ENCODE assay signal across 8 mouse cellular contexts in the genomic region with DNA sequence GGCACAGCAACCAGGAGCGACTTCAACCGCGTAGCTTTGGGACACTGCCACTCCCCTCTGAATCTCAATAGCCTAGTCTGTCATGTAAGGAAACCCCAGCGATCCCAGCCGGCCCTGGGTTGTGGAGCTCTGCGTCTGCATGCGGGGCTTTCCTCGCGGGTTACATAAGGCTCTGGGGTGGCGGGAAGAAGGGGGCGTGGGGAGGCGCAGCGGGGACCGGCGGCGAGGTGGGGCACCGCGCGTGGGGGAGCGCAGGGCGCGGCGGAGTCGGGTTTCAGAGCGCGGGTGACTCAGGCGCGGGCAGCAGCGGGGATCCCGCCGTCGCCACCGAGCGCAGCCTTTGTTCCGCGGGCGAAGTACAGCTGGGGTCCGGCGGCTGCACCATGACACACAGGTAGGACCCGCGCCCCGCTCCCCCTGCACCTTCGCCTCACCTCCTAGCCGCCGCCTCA. TPM values are rescaled to one million over a fixed set of nuclear protein-coding genes. Genes with fewer than 3 reads are reported as not detected.
DNase-seq lines count a peak whose midpoint lies in the region; ATAC-seq and TF ChIP-seq lines count a peak whose summit lies in the region.

Gene Col15a1, plus strand, starts transcription at position 193 of the 452 bp plus-strand sequence.

- peak within 1 kb of the TSS; percentile 59 for H3K4me3 ChIP-seq in embryonic facial prominence, embryonic 11.5 days (ENCODE audit: low read depth, low read length)
- peak within 1 kb of the TSS; percentile 53 for H3K4me3 ChIP-seq in heart, embryonic 11.5 days (ENCODE audit: low read depth, low read length)
- H3K4me3 ChIP-seq in limb, embryonic 14.5 days (replicated peaks; ENCODE audit: low read length), result peak within 1 kb of the TSS; percentile 53
- H3K4me3 ChIP-seq in stomach, embryonic 15.5 days (replicated peaks), result peak within 1 kb of the TSS; percentile 49

- ATAC-seq in embryonic facial prominence, embryonic 11.5 days (replicated peaks; ENCODE audit: insufficient number of reproducible peaks, low FRiP score, low TSS enrichment, low read depth), result 0 out of 2 replicates have a peak, but pooled peaks have one; percentile 39
- no peak for ATAC-seq in heart, embryonic 11.5 days (replicated peaks; ENCODE audit: insufficient number of reproducible peaks, low FRiP score, low TSS enrichment)
- 0 out of 2 replicates have a peak, but pooled peaks have one; percentile 11 for ATAC-seq in limb, embryonic 14.5 days (ENCODE audit: low FRiP score, low read depth)
- ATAC-seq in stomach, embryonic 15.5 days (ENCODE audit: insufficient read depth, low FRiP score, low read depth), result no peak

- H3K9me3 ChIP-seq in embryonic facial prominence, embryonic 11.5 days (replicated peaks; ENCODE audit: control insufficient read depth, low read length), result no peaks in the 10 kb centered on the region
- no peaks in the 10 kb centered on the region for H3K9me3 ChIP-seq in heart, embryonic 11.5 days (replicated peaks; ENCODE audit: control insufficient read depth, low read length)
- H3K9me3 ChIP-seq in limb, embryonic 14.5 days (ENCODE audit: control insufficient read depth, low read length), result no peaks in the 10 kb centered on the region
- no peaks in the 10 kb centered on the region for H3K9me3 ChIP-seq in stomach, embryonic 15.5 days

- no peaks in the 10 kb centered on the region for H3K36me3 ChIP-seq in embryonic facial prominence, embryonic 11.5 days (replicated peaks; ENCODE audit: control insufficient read depth, insufficient read depth, low read depth, low read length)
- no peaks in the 10 kb centered on the region for H3K36me3 ChIP-seq in heart, embryonic 11.5 days (ENCODE audit: control insufficient read depth, insufficient read depth, low read length)
- H3K36me3 ChIP-seq in limb, embryonic 14.5 days (ENCODE audit: control insufficient read depth, insufficient read depth, low read length), result no peaks in the 10 kb centered on the region
- no peaks in the 10 kb centered on the region for H3K36me3 ChIP-seq in stomach, embryonic 15.5 days

- peak within 1 kb of the TSS; percentile 47 for H3K9ac ChIP-seq in embryonic facial prominence, embryonic 11.5 days (replicated peaks; ENCODE audit: low read length)
- 0 out of 2 replicates have a peak within 1 kb of the TSS, but pooled peaks have one; percentile 28 for H3K9ac ChIP-seq in heart, embryonic 11.5 days (ENCODE audit: low read depth, low read length)
- H3K9ac ChIP-seq in limb, embryonic 14.5 days (ENCODE audit: low read depth, low read length, severe bottlenecking), result peak within 1 kb of the TSS; percentile 58
- H3K9ac ChIP-seq in stomach, embryonic 15.5 days, result peak within 1 kb of the TSS; percentile 7; the same call in 1 of the 2 replicates

- H3K27ac ChIP-seq in embryonic facial prominence, embryonic 11.5 days (replicated peaks; ENCODE audit: low read depth, low read length), result no peak within 1 kb of the TSS
- H3K27ac ChIP-seq in heart, embryonic 11.5 days (ENCODE audit: low read depth, low read length), result no peak within 1 kb of the TSS
- H3K27ac ChIP-seq in limb, embryonic 14.5 days (replicated peaks; ENCODE audit: low read depth, low read length), result 0 out of 2 replicates have a peak within 1 kb of the TSS, but pooled peaks have one; percentile 4
- no peak within 1 kb of the TSS for H3K27ac ChIP-seq in stomach, embryonic 15.5 days

- TF ChIP-seq POLR2A in limb, embryonic 14.5 days (IDR thresholded peaks at IDR 0.05; ENCODE audit: borderline replicate concordance, extremely low read depth, insufficient read depth, insufficient read length), result no peak

- no peaks in the 10 kb centered on the region; the same call in 1 of the 2 replicates for H3K4me1 ChIP-seq in embryonic facial prominence, embryonic 11.5 days (ENCODE audit: control insufficient read depth, insufficient read depth, low read length)
- H3K4me1 ChIP-seq in heart, embryonic 11.5 days (ENCODE audit: control insufficient read depth, insufficient read depth, low read length), result peaks cover 7% of the 10 kb centered on the region; the same call in 1 of the 2 replicates
- peaks cover 8% of the 10 kb centered on the region for H3K4me1 ChIP-seq in limb, embryonic 14.5 days (ENCODE audit: control insufficient read depth, insufficient read depth, low read length)
- peaks cover 21% of the 10 kb centered on the region for H3K4me1 ChIP-seq in stomach, embryonic 15.5 days

- WGBS in embryonic facial prominence, embryonic 11.5 days, result under 1% methylated on average over 40 of the region's 45 CpGs
- WGBS in heart, embryonic 11.5 days (ENCODE audit: insufficient replicate concordance), result under 1% methylated on average over 40 of the region's 45 CpGs
- WGBS in limb, embryonic 14.5 days, result under 1% methylated on average over 41 of the region's 45 CpGs
- under 1% methylated on average over 45 of the region's 45 CpGs for WGBS in stomach, embryonic 15.5 days

- H3K27me3 ChIP-seq in embryonic facial prominence, embryonic 11.5 days (ENCODE audit: control insufficient read depth, insufficient read depth, low read length), result peaks cover 21% of the 10 kb centered on the region
- H3K27me3 ChIP-seq in heart, embryonic 11.5 days (ENCODE audit: control insufficient read depth, insufficient read depth, low read length), result peaks cover 57% of the 10 kb centered on the region
- H3K27me3 ChIP-seq in limb, embryonic 14.5 days (ENCODE audit: control insufficient read depth, insufficient read depth, low read length), result peaks cover 43% of the 10 kb centered on the region
- peaks cover 37% of the 10 kb centered on the region for H3K27me3 ChIP-seq in stomach, embryonic 15.5 days (replicated peaks)

- DNase-seq in right cerebral cortex, adult 18-20 months, result peak; percentile 20
- DNase-seq in right cerebral cortex, adult 2 months (ENCODE audit: low spot score in 2 of 2), result no peak
- peak; percentile 39 for DNase-seq in embryonic facial prominence, embryonic 11.5 days (ENCODE audit: low spot score)
- DNase-seq in limb, embryonic 14.5 days (ENCODE audit: low spot score), result no peak
- no peak for DNase-seq in left cerebral cortex, postnatal 14 days (ENCODE audit: low spot score in 2 of 2)
- DNase-seq in thymus, adult 18-20 months, result no peak

- peak within 1 kb of the TSS; percentile 94 for H3K4me2 ChIP-seq in embryonic facial prominence, embryonic 11.5 days (ENCODE audit: low read depth, low read length)
- peak within 1 kb of the TSS; percentile 86 for H3K4me2 ChIP-seq in heart, embryonic 11.5 days
- peak within 1 kb of the TSS; percentile 80 for H3K4me2 ChIP-seq in limb, embryonic 14.5 days (replicated peaks; ENCODE audit: low read depth, low read length, severe bottlenecking)
- H3K4me2 ChIP-seq in stomach, embryonic 15.5 days, result peak within 1 kb of the TSS; percentile 82

- intact Hi-C loops in left cerebral cortex, postnatal 14 days (cut with DNase I), result no loop called here

RNA-seq across cellular contexts. Expression of gene Col15a1, which starts in this region (rescaled TPM):
- polyA plus RNA-seq in embryonic facial prominence, embryonic 11.5 days (2014; fragmentation: Nextera tagmentation; extraction: Ambion mirVana), result 8.6 and 8.8 TPM in 2 replicates
- 0.97 and 2.0 TPM in 2 replicates for polyA plus RNA-seq in heart, embryonic 11.5 days (2014; fragmentation: Nextera tagmentation; extraction: Ambion mirVana)
- 86.3 and 102 TPM in 2 replicates for polyA plus RNA-seq in limb, embryonic 14.5 days (2012; rRNA removed)
- polyA plus RNA-seq in limb, embryonic 14.5 days (2014; fragmentation: Nextera tagmentation; extraction: Ambion mirVana), result 30.6 and 31.5 TPM in 2 replicates
- polyA plus RNA-seq in stomach, embryonic 15.5 days (2015; fragmentation: Nextera tagmentation; extraction: Ambion mirVana), result 23.1 and 23.7 TPM in 2 replicates
- 10 to 100 TPM in 1 of 2 experiments, 1 to 10 TPM in 1; 9.0 to 13.0 TPM for total RNA-seq in left cerebral cortex, postnatal 14 days (2021)

Comparison
In these comparisons a context has a peak if more than half of its experiments do, and no peak if none do; other contexts are left out.
1. DNase-seq: peak in right cerebral cortex, adult 18-20 months (single experiment) and embryonic facial prominence, embryonic 11.5 days (single experiment); none in right cerebral cortex, adult 2 months (0 of 2), limb, embryonic 14.5 days (single experiment), left cerebral cortex, postnatal 14 days (0 of 2) and thymus, adult 18-20 months (0 of 2).
2. ATAC-seq: peak in embryonic facial prominence, embryonic 11.5 days (single experiment) and limb, embryonic 14.5 days (single experiment); none in heart, embryonic 11.5 days (single experiment) and stomach, embryonic 15.5 days (single experiment).
3. H3K9ac ChIP-seq: peak in every context shown above with its lines; median percentile 58 in limb, embryonic 14.5 days; 47 in embryonic facial prominence, embryonic 11.5 days; 28 in heart, embryonic 11.5 days; 7 in stomach, embryonic 15.5 days.
4. Peak in every context shown above with its lines, with median percentiles within 50 percentile points of each other: H3K4me2 ChIP-seq and H3K4me3 ChIP-seq.